Mouse (Mus musculus): ENCODE measurements around the gene Slc18b1.
"Not testable (repeated sequence)": the region's sequence is repeated elsewhere in the genome, so short reads cannot be mapped to it uniquely, and the experiment has no call there.

The Slc18b1 gene

DNA sequence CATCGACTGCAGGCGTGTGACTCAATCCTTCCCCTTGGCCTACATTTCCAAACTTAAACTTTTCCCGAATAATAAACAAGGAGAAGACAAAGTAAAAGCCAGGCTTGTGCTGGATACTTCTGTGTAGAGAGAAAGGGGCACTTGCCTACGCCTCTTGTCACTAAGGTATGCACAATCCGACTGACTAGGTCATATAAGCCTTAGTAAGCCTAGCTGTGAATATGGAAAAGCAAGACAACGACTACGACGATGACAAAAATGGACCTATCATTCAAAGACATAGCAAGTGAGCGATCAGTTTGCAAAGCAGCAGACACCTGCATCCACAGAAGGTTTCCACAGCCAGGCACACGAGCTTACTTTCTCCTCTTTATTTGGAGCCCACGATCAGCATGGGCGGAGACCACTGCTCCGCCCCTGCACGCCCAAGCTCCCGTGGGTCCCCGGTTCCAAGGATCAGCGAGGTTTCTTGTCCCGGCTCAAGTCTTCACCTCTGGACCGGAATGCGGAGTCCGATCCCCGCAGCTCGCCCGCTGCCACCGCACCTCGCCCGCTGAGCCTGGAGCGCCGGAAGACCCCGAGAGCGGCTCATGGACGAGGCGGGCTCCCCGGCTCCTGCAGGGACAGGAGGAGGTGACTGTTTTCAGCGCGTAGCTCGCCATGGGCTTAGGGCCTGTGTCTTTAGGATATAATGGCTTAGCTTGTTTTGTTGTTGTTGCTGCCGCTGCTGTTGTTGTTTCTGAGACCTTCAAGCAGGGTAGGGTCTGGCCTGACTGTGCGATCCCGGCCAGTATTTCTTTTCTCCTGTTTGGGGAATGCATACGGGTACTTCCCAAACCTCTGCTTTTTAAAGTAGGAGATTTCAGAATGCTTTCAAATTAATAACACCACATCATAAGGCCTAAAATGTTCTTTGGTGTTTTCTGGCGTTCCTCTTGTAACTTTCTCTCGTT, at the start of gene Slc18b1:
Slc18b1 (plus strand) TSS at position 436 of the 953 bp plus-strand sequence.
- DNase-seq (ENCODE audit: low read depth, low spot score) = no peak

DNA sequence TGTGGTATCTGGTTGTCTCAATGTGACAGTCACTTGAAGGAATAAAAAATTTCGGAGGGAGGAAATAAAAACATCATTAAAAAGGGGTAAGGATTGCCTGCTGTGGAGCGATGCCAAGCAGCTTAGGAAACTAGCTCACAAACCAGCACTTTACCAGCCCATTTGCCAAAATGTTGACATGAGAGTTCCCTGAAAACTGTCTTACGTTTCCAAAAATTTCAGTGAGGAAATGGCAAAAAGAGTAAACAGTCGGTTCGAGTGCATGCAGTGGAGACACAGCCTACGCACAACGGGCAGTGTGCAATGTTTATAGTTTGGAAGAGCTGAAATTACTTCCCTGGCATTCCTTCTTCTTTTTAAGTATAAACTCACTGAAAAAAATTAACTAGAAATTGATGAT, 42.6 kb upstream of the Slc18b1 start:
- DNase-seq (ENCODE audit: low read depth, low spot score) = no peak

DNA sequence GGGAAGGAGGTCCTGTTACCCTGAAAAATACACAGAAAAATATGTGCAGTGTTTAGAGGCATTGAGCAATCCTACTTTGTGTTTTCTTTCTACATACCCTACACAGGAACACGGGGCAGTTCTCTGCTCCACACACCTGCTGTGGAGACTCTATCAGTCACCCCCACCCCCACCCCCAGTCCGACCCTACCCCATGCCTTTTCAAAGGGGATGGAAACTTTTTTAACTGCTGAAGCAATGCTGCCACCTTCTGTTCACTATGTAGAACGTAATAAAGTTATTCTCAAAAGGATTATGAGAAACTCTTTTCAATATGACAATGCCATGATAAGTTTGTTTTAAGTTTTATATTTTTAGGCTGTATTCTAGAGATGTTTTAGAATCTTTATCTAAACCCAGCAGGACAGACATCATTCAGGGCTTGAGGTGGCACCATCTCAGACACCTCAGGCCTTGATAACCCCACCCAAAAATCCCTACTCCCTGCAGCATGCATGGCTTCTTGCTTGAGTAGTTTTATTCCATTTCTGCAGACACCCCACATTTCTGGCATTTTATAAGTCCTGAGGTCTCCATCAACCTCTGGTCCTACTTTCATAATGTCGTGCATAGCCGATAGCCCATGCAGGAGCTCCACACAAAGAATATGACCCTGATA, 19.4 kb upstream of the Slc18b1 start:
- no peak for DNase-seq (ENCODE audit: low read depth, low spot score)

DNA sequence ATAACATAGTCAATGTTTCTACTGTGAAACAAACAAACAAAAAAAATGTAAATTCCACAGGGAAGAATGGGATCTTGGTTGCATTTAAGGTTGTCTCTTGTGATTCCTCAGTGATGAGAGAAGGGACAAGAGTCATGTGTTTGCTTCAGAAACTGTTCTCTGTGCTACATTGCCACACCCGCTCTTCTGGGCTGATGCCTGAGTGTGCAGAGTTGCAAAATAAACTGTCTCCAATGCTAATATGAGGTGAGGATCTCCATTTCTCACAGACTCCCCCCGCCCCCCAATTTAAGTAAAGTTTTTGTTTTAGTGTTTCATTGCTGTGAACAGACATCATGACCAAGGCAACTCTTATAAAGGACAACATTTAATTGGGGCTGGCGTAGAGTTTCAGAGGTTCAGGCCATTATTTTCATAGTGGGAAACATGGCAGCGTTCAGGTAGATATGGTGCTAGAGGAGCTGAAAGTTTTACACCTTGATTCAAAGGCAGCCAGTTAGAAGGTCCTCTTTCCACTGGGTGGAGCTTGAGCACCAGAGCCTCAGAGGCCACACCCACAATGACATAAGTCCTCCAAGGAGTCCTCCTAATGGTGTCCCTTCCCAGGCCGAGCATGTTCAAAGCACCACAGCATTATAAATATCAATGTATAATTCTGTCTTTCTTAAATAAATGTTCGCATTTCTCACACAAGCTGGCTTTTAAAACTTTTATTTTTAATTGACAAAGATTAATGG, 16.1 kb upstream of the Slc18b1 start:
- DNase-seq (ENCODE audit: low read depth, low spot score) = no peak

DNA sequence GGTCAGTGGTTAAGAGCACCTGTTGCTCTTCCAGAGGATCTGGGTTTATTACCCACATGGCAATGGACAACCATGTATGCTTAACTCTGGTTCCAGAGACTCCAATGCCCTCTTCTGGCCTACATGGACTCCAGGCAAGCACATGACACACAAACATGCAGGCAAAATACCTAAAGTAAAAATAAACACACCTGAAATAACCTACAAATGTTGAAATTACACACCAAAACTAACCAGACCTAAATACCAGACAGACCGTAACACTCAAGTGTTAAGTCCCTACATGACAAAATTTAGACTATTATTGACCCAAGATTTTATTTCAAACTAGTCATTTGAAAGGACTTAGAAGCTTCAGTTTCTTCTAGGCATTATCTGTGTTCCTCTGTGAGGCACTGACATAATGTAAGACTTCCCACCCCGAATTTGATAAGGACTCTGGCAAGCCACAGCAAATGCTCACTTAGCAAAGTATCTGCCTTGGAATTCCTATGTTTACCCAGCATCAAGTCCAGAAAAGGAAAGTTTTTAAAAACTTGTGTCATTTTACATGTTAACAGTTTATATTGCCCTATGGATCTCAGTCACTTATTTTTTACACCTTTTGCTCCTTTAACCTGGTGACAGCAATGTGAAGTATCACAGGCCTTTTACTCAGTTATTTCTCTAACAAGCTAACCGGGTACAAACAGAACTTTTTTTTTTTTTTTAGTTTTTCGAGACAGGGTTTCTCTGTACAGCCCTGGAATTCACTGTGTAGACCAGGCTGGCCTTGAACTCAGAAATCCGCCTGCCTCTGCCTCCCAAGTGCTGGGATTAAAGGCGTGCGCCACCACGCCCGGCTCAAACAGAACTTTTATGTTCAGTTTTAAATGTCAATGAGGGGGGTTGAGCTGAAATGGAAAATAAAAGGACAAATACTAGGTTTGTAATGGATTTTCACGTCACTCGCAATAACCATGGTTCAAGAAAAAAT, 14.7 kb upstream of the Slc18b1 start:
- DNase-seq (ENCODE audit: low read depth, low spot score) = no peak

DNA sequence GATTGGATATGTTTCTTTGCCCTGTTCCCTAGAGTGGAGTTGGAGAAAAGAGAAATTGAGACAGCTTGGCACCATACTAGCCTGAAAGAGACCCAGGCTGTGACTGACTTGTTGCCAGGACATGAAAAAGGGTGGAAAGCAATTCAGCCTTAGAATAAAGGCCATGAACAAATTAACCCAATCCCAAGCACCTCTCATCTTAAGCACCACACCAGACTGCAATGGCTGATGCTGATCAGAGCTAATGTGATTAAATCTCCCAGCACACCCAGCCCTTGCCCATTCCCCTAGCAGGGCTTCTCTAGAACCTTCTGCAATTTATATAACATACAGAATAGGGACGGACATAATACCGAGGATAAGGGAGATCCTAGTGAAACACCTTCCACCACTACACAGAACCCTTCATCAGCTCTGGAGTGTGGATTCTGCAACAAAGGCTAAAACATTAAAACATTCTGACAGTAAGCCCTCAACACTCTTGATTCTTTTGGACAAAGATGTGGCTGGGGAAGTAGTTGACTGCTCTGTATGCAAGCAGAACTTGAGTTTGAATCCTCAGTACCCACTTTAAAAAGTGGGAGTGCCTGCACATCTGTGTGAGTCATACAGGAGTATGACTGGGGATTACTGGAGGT, 13.8 kb upstream of the Slc18b1 start:
- no peak for DNase-seq (ENCODE audit: low read depth, low spot score)

DNA sequence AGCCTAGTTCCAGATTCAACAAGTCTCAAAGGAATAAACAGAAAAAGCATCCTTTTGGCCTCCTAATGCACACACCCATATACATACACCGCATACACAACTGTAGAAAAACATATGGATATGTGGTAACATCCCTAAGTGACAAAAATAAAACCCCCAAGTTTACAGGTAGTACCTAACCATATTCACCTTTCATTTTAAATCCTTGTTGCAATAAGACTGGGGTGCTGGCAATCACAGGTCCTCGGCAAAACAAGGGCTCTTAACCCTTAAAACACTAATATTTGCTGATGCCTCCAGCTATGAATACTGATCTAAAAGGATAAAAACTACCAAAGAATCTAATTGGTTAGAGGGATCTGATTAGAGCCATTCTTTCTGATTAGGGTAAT, 13.3 kb upstream of the Slc18b1 start:
- no peak for DNase-seq (ENCODE audit: low read depth, low spot score)

DNA sequence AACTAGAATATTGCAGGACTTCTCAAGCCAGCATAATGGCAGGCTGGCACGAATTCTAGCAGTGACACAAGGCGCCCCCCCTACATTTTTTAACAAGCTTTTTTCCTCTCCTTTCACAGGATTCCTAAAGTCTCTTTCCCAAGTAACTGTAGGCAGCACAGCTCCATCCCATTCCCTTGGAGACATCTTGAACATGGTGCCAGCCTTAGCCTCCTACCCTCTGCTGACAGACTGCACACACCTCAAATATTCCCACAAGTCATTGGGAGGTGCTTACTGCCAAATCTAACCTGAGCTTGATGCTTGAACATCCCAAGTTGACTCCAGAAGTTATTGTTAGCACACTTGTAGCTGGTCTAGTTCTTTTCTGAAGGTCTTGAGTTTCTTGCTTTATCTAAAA, 12.7 kb upstream of the Slc18b1 start:
- DNase-seq (ENCODE audit: low read depth, low spot score) = no peak

DNA sequence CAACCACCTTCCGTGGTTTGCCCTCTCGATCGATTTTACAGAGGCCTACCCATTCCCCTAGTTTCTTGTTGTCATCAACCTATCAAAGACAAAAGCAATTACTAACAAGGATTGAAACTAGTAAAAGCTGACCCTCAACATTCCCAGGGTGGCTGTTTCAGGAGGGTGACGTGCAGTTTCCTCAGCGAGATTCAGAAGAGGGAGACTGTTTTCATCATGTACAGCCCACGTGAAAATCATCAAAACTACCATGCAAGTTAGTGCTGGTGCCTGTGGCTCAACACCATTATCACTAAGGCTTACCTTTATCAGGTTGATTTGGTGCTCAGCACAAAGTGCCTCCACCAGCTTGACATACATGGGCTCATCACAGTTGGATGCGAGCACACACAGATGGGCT, 11.2 kb upstream of the Slc18b1 start:
- not testable (repeated sequence) for DNase-seq (ENCODE audit: low read depth, low spot score)

DNA sequence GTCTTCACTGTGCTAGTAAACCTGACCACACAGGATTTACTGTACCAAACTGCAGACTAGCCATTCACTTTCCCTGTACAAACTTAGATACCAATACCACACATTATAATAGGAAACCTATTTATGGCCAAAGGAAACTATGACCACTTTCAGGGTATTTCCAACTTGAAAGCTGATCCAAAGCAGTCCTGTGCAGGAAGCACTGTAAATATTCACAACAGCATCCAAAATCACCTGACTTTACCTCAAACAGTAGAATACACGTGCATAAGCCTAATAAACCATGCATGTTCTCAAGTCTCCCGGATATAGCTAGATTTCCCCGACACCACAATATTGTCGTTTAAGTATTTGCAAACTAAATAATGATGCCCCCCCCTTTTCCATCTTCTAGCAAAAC, 10.7 kb upstream of the Slc18b1 start:
- DNase-seq (ENCODE audit: low read depth, low spot score) = no peak

DNA sequence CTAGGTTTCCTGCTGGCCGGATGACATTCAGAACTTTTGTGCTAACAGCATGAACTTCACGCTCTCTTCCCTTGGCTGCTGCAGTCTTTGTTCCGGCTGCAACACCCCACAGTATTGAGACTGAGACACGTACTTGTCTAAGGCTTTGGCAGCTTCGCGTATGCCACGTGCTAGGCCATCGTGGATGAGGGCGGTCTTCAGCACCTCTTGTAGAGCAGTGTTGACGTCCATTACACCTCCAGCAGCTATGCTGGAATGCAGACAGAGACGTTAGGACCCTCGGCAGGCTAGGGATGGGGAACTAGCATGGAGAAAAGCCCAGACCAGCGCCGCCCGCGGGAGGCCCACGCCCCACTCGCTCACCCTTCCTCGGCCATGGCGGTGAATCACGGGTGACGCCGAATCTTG, 10.2 kb upstream of the Slc18b1 start:
- not testable (repeated sequence) for DNase-seq (ENCODE audit: low read depth, low spot score)

DNA sequence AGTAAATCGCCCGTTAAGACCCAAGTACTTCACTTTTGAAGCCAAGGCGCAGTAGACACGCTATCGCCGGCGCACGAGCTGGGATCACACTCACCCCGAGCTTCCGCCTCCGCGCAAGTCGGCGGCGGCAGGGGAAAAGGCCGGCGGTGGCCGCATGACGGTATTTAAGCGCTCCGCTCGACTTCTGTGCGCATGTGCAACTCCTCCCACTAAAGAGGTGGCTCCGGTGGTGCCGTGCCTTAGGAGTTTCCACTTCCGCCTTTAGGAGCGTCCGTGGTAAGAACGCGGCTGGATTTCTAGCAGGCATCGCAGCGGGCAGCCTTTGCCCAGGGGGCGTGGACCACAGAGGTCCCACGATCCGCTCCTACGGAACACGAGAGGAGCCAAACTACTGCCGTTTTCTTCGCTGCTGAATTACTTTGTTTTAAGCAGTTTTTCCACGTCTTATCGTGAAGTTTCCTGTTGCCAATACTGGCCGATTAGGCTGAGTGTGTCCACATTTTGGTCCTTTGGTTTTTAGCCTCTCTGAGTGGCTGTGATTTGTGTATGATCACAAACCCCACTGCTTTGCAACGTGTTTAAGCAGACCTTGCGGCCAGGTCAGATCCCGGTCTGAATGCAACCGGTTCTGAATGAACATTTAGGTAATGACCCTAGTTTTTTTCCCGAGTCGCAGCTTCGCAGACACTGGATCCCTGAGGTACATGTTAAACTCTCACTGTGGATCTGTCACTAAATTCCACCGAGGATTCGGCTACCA, 9.5 kb upstream of the Slc18b1 start, which contains the start of gene Rps12:
Rps12 (minus strand) TSS at position 214 of the 760 bp plus-strand sequence.
- peak; percentile 99 for DNase-seq (ENCODE audit: low read depth, low spot score)

DNA sequence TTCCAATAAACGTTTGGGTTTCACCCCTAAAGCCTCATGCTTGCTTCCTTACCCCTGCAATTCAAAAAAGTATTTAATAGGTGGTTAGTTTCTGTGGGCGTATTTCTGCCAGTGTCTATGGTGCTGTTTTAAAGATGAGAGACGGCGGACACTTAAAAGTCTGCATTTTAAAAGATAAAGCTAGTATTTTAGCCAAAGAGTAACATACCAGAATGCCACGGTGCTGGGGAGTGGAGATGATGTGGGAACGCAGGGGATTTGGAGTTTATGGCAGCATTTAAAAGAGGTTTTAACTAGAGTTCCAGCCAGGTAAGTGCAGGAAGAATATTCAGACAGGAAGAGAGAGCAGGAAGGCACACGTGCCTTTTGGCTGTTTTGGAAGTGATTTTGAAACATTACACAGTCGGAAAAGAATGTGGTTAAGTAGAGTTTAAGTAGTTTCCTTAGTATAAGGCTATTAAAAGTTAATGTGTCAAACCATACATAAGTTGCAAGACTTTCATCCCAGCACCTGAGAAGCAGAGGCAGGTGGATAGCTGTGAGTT, 8.7 kb upstream of the Slc18b1 start:
- DNase-seq (ENCODE audit: low read depth, low spot score) = no peak

DNA sequence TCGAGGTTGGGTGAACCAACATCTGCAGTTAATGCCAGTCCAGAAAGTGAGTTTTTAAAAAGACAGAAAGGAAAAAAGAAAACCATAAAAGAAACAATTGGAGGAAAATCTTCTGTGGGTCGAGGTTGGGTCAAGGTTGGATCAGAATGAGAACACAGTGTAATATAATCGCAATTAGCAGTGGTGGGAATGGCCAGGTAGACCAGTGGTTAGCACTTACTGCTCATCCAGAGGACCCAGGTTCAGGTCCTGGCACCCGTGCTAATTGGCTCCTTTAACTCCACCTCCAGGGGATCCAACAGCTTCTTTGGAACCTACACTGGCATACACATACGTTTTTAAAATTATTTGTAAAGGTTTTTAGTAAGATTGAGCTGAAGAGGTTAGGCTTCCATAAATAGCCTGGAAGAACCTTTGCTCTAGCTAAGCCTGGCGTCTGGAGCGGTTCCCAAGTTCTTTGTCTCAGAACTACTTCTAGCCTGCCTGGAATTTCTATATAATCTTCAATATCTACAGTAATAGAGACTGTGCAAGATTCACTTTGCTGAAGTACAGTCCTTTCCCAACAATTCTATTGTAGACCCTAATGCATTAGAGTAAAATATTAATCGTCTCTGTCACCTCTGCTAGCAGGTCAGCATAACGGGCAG, 790 bp upstream of the Slc18b1 start:
- DNase-seq (ENCODE audit: low read depth, low spot score) = no peak

DNA sequence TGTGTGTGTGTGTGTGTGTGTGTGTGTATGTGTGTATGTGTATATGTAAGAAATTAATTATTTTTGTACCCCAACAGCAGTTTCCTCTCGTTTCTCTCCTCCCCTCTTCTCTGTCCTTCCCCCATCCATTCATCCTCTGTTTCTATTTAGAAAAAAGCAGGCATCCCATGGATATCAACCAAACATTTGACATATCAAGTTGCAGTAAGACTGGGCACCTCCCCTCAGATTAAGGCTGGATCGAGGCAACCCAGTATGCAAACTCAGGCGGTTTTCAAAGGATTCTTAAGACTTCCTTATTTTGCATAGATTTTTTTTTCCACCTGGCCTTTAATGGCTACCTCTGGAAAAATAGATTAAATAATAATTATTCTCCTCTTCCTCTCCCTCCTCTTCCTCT, 820 bp downstream of the Slc18b1 start:
- no peak for DNase-seq (ENCODE audit: low read depth, low spot score)

DNA sequence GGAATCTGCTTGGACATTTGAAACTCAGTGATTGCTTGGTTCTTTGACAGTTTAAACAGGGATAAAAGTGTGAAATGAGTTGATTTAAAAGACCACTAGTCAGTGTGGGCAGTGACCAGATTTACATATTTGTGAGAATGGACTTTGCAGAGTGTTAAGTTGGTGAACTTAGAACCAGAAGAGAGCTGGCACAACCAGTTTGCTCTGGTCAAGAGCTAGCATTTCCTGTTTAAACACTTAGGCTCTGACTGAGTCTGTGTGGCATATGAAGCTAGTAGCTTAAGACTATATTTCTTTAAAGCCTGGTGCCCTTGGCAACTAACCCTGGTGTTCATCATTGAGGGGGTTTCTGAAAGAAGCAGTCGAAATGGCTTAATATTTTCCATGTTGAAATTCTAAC, 1.4 kb downstream of the Slc18b1 start:
- no peak for DNase-seq (ENCODE audit: low read depth, low spot score)

DNA sequence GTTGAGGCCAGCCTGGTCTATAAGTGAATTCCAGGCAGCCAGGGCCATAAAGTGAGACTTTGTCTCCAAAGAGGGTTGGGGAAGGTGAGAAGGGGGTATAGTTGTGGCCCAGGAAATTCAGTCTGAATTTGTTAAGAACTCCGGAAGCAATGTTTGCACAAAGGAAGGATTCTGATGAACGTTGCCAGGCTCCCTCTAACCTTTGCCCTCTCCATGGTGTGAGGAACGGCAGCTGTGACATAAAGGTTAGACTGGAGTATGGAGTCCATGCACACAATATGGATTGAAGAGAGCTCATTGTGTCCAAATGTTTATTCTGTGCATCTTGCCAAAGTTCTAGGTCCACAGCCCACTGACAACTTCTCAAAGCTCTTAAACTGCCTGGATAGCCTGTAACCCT, 3.1 kb downstream of the Slc18b1 start:
- no peak for DNase-seq (ENCODE audit: low read depth, low spot score)

DNA sequence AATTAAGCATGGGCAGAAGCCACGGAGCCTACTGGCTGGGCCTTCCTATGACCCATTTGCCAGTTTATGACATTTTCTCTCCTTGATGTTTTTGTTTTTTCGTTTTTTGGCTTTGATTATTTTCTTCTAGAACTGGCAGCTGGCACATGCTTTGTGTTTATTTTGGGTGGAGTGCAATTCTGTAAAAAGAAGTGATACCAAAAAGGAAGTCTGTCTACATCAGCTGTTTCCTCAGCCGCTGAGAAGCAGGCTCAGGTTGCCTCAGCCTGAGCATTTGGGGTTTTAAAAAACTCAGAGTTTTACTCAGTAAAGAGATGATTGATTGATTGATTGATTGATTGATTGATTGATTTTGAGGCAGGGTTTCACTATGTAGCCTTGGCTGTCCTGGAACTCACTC, 6.1 kb downstream of the Slc18b1 start:
- no peak for DNase-seq (ENCODE audit: low read depth, low spot score)

DNA sequence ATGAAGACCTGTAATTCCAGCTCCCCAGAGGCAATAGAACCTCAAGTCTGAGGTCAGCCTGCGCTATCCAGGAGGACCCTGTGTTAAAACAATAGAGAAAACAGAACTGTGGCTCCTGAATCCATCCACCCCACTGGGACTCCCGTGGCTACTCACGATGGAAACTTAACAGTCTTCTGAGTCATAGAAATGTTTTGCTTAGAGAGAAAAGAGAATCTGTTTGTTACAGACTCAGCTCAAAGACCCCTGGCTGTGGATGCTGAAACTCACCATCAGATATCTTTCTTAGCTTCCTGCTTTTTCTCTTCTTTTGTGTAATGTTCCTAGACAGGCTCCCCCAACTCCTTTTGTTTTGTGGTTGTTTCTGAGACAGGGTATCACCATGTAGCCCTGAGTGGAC, 7.9 kb downstream of the Slc18b1 start:
- no peak for DNase-seq (ENCODE audit: low read depth, low spot score)

Measured in retina, postnatal 7 days (tissue).